Mouse (Mus musculus) ES-Bruce4 (cell line): Measurements from ENCODE around the gene Itga10.

Experiments
- CTCF ChIP-seq: IDR thresholded peaks from one replicate; pipeline ENCODE4 v1.8.1; 2011; ENCODE audit warnings: low read depth, low read length
- EP300 ChIP-seq: IDR thresholded peaks from 2 replicates; pipeline ENCODE4 v1.6.1; 2011; ENCODE audit warnings: low read depth, low read length; ENCODE audit not compliant: insufficient read depth
- POLR2A ChIP-seq: IDR thresholded peaks from one replicate; pipeline ENCODE4 v1.8.1; 2011; ENCODE audit warnings: low read length; ENCODE audit not compliant: insufficient read depth

DNA sequence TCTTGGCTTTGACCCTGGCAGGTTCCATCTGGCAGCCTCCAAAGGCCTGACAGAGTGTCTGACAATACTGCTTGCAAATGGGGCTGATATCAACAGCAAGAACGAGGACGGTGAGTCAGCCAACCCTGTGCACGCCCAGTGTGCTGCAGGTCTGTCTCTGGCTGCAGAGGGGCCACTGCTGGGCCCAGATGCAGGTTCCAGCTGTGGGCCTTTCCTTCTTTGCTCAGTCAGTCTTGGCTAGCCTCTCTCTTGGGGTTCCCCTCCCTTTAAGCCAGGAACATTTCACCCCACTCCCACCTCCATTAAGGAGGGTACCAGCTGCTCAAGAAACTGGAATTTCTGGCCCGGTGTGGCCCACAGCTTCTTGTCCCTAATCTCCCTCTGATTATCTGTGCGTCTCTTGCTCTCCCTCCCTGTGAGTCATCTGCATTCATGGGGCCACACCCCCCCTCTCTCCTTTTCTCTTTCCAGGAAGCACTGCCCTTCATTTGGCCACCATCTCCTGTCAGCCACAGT is 33.8 kb downstream of the Itga10 start:
- TF ChIP-seq POLR2A (no peak), CTCF (no peak), EP300 (peak; percentile 95)
